Mouse (Mus musculus): ENCODE measurements at regions not wholly inside any gene's neighbourhood (a gene's known extent, or its start where the extent isn't known, plus 50 kb on each side); places are given as distances from the start of the nearest gene placed in this dataset.
A peak's percentile ranks its signal among the peaks of the same experiment; 100 is the strongest.

GRCm38 (mm10) chr17:85562510-85563266 lies 50.7 kb upstream of the Six3 start:
- Histone ChIP-seq H3K9me3 (peaks cover 8% of the 10 kb centered on the region; the same call in 1 of the 2 replicates), H3K4me1 (peaks cover 22% of the 10 kb centered on the region), H3K27me3 (replicated peaks) (peaks cover 19% of the 10 kb centered on the region), H3K27ac (replicated peaks) (no peak overlapping the region), H3K4me2 (peak overlapping the region; percentile 45), H3K4me3 (no peak overlapping the region), H3K9ac (no peak overlapping the region), H3K36me3 (no peaks in the 10 kb centered on the region)
- WGBS = 41% methylated on average over 17 of the region's 17 CpGs
- ATAC-seq (ENCODE audit: extremely low read depth, insufficient number of reproducible peaks, low FRiP score, low TSS enrichment) = no peak

- Histone ChIP-seq H3K9me3 (peaks cover 8% of the 10 kb centered on the region; the same call in 1 of the 2 replicates), H3K4me2 (0 out of 2 replicates have a peak overlapping the region, but pooled peaks have one; percentile 19), H3K4me3 (no peak overlapping the region), H3K27ac (replicated peaks) (no peak overlapping the region), H3K27me3 (replicated peaks) (peaks cover 19% of the 10 kb centered on the region), H3K4me1 (peaks cover 22% of the 10 kb centered on the region), H3K36me3 (no peaks in the 10 kb centered on the region), H3K9ac (no peak overlapping the region)
- WGBS = 42% methylated on average over 8 of the region's 8 CpGs
- no peak for ATAC-seq (ENCODE audit: extremely low read depth, insufficient number of reproducible peaks, low FRiP score, low TSS enrichment)
These were observed 50.0 kb upstream of the Six3 start for GRCm38 (mm10) chr17:85563391-85563790.

All from heart, embryonic 13.5 days (tissue).